Mouse (Mus musculus) layer of hippocampus, adult 2 months (tissue): ENCODE measurements around the gene Kat7. TPM values are rescaled to one million over a fixed set of nuclear protein-coding genes. Genes with fewer than 3 reads are reported as not detected.

Experiments used
- DNase-seq, 2 experiments: peaks; one replicate each; pipeline ENCODE4 v3.0.0; 2022; ENCODE audit warnings: low spot score in 2 of 2
- H3K27ac ChIP-seq: fragments of 200-600 bp; 2 replicates; pipeline ENCODE4 v1.8.1; 2022
- H3K4me3 ChIP-seq: fragments of 200-600 bp; 2 replicates; pipeline ENCODE4 v1.8.1; 2022; ENCODE audit warnings: mild to moderate bottlenecking
- CTCF ChIP-seq: fragments of 200-600 bp; conservative IDR thresholded peaks from 2 replicates; pipeline ENCODE4 v1.8.1; 2022; ENCODE audit warnings: antibody characterized with exemption, mild to moderate bottlenecking, moderate library complexity
- long read RNA-seq, 2 experiments: library from polyadenylated mRNA; stranded (forward); transcript quantifications; one replicate each; pipeline ENCODE4 v2.0.0; 2021; ENCODE audit warnings: borderline mapping rate in 2 of 2
- total RNA-seq, 2 experiments: library from RNA; stranded (reverse); gene quantifications; 2 replicates each; pipeline ENCODE4 v1.2.3; 2021

Gene Kat7
- 10 to 100 TPM; 83.3 to 85.7 TPM for total RNA-seq
- long read RNA-seq, experiment 1, transcript Kat7-204 (14 exons, 3,470 nt) = major isoform, 7 of 16 reads
- long read RNA-seq, experiment 1, partial matches to known transcripts = 1 of 16 reads
- long read RNA-seq, experiment 1, other reads (novel, unspliced or antisense) = 3 of 16 reads
- long read RNA-seq, experiment 2, transcript Kat7-204 (14 exons, 3,470 nt) = major isoform, 8 of 17 reads
- long read RNA-seq, experiment 2, partial matches to known transcripts = 1 of 17 reads
- long read RNA-seq, experiment 2, other reads (novel, unspliced or antisense) = 6 of 17 reads

GRCm38 (mm10) chr11:95310007-95310647 lies at the start of gene Kat7:
Gene Kat7 (minus strand): TSS chr11:95310246.
- peak within 1 kb of the TSS; percentile 99 for H3K27ac ChIP-seq
- peak within 1 kb of the TSS; percentile 100 for H3K4me3 ChIP-seq
- no peak; the same call in 1 of the 2 replicates for TF ChIP-seq CTCF
- DNase-seq = peak; percentile 96 to 99

GRCm38 (mm10) chr11:95358263-95358662 lies 48.2 kb upstream of the Kat7 start:
- no peak for TF ChIP-seq CTCF
- Histone ChIP-seq H3K4me3 (no peak overlapping the region), H3K27ac (peak overlapping the region; percentile 87)
- DNase-seq = no peak

- TF ChIP-seq CTCF = no peak
- no peak overlapping the region for H3K4me3 ChIP-seq
- H3K27ac ChIP-seq = peak overlapping the region; percentile 87
- DNase-seq = peak; percentile 33 to 41
Observed at GRCm38 (mm10) chr11:95356469-95357273, 46.6 kb upstream of the Kat7 start.

GRCm38 (mm10) chr11:95356039-95356438 lies 46.0 kb upstream of the Kat7 start:
- no peak overlapping the region for H3K27ac ChIP-seq
- TF ChIP-seq CTCF = no peak
- no peak overlapping the region for H3K4me3 ChIP-seq
- no peak for DNase-seq

- no peak for DNase-seq
- H3K4me3 ChIP-seq = no peak overlapping the region
- no peak overlapping the region for H3K27ac ChIP-seq
- no peak for TF ChIP-seq CTCF
Observed at GRCm38 (mm10) chr11:95355661-95356011, 45.6 kb upstream of the Kat7 start.

GRCm38 (mm10) chr11:95354945-95355660 lies 45.1 kb upstream of the Kat7 start:
- Histone ChIP-seq H3K4me3 (no peak overlapping the region), H3K27ac (no peak overlapping the region)
- no peak for TF ChIP-seq CTCF
- no peak for DNase-seq

- Histone ChIP-seq H3K27ac (no peak overlapping the region), H3K4me3 (no peak overlapping the region)
- TF ChIP-seq CTCF = no peak
- no peak for DNase-seq
Observed at GRCm38 (mm10) chr11:95354228-95354944, 44.3 kb upstream of the Kat7 start.

- Histone ChIP-seq H3K4me3 (no peak overlapping the region), H3K27ac (no peak overlapping the region)
- no peak for DNase-seq
- TF ChIP-seq CTCF = no peak
Observed at GRCm38 (mm10) chr11:95353226-95353625, 43.2 kb upstream of the Kat7 start.

- no peak for DNase-seq
- no peak overlapping the region for H3K4me3 ChIP-seq
- H3K27ac ChIP-seq = no peak overlapping the region
- TF ChIP-seq CTCF = peak; percentile 17; the same call in 1 of the 2 replicates
Observed at GRCm38 (mm10) chr11:95352686-95353085, 42.6 kb upstream of the Kat7 start.

GRCm38 (mm10) chr11:95350960-95351359 lies 40.9 kb upstream of the Kat7 start:
- H3K27ac ChIP-seq = no peak overlapping the region
- no peak for TF ChIP-seq CTCF
- no peak for DNase-seq
- H3K4me3 ChIP-seq = no peak overlapping the region

GRCm38 (mm10) chr11:95350289-95350688 lies 40.2 kb upstream of the Kat7 start:
- peak overlapping the region; percentile 29; the same call in 1 of the 2 replicates for H3K27ac ChIP-seq
- no peak for DNase-seq
- H3K4me3 ChIP-seq = no peak overlapping the region
- no peak for TF ChIP-seq CTCF

GRCm38 (mm10) chr11:95344181-95344580 lies 34.1 kb upstream of the Kat7 start:
- H3K4me3 ChIP-seq = no peak overlapping the region
- DNase-seq = no peak
- TF ChIP-seq CTCF = no peak
- H3K27ac ChIP-seq = peak overlapping the region; percentile 64; the same call in 1 of the 2 replicates
